Mouse (Mus musculus) adipocyte (in vitro differentiated cells): Measurements from ENCODE around the gene Nupr1l.

ENCODE experiments used
- DNase-seq: peaks from one replicate; pipeline ENCODE4 v3.0.0-alpha.2; 2016; ENCODE audit warnings: low spot score

The Nupr1l gene

GRCm38 (mm10) chr5:129918065-129918651 lies 9.8 kb downstream of the Nupr1l start:
- DNase-seq = no peak

- no peak for DNase-seq
These were observed 10.4 kb downstream of the Nupr1l start for GRCm38 (mm10) chr5:129918752-129919151.

GRCm38 (mm10) chr5:129919320-129919719 lies 11.0 kb downstream of the Nupr1l start:
- no peak for DNase-seq

- DNase-seq = no peak
These were observed 13.6 kb downstream of the Nupr1l start for GRCm38 (mm10) chr5:129921972-129922371.

- no peak for DNase-seq
These were observed 16.6 kb downstream of the Nupr1l start for GRCm38 (mm10) chr5:129924820-129925452.

GRCm38 (mm10) chr5:129925933-129926332 lies 17.6 kb downstream of the Nupr1l start:
- DNase-seq = no peak

- peak; percentile 92 for DNase-seq
These were observed 21.9 kb downstream of the Nupr1l start for GRCm38 (mm10) chr5:129929924-129930855.

GRCm38 (mm10) chr5:129936941-129937340 lies 28.6 kb downstream of the Nupr1l start:
- DNase-seq = no peak

GRCm38 (mm10) chr5:129940281-129940680 lies 31.9 kb downstream of the Nupr1l start:
- no peak for DNase-seq

- no peak for DNase-seq
These were observed 32.6 kb downstream of the Nupr1l start for GRCm38 (mm10) chr5:129940736-129941494.

GRCm38 (mm10) chr5:129941495-129942045 lies 33.2 kb downstream of the Nupr1l start, which contains the start of gene Vkorc1l1:
Gene Vkorc1l1 (plus strand): TSS chr5:129941970.
- DNase-seq = peak; percentile 99

GRCm38 (mm10) chr5:129942073-129942939 lies 34.0 kb downstream of the Nupr1l start:
- DNase-seq = peak; percentile 40

- DNase-seq = no peak
These were observed 35.1 kb downstream of the Nupr1l start for GRCm38 (mm10) chr5:129943402-129943801.

GRCm38 (mm10) chr5:129947528-129948033 lies 39.2 kb downstream of the Nupr1l start:
- DNase-seq = no peak

- DNase-seq = no peak
These were observed 43.8 kb downstream of the Nupr1l start for GRCm38 (mm10) chr5:129952143-129952542.

- peak; percentile 60 for DNase-seq
These were observed 46.3 kb downstream of the Nupr1l start for GRCm38 (mm10) chr5:129954473-129955254.

GRCm38 (mm10) chr5:129955792-129956191 lies 47.5 kb downstream of the Nupr1l start:
- no peak for DNase-seq

GRCm38 (mm10) chr5:129963224-129963623 lies 54.9 kb downstream of the Nupr1l start:
- DNase-seq = no peak
